Mouse (Mus musculus): ENCODE data around the gene Adamtsl3. TPM values are rescaled to one million over a fixed set of nuclear protein-coding genes. Genes with fewer than 3 reads are reported as not detected.

Adamtsl3 gene
- polyA plus RNA-seq, 1 experiment from 2014 or later: 2.2 TPM

GRCm38 (mm10) chr7:82494220-82494619 lies 158.7 kb downstream of the Adamtsl3 start:
- Histone ChIP-seq H3K27me3 (ENCODE audit: control insufficient read depth, insufficient read depth, low read length) (no peaks in the 10 kb centered on the region), H3K4me1 (replicated peaks; ENCODE audit: control insufficient read depth, insufficient read depth) (no peaks in the 10 kb centered on the region), H3K36me3 (ENCODE audit: control insufficient read depth, insufficient read depth, low read length) (no peaks in the 10 kb centered on the region), H3K9me3 (ENCODE audit: control insufficient read depth, low read length) (no peaks in the 10 kb centered on the region), H3K4me2 (replicated peaks; ENCODE audit: low read depth) (no peak overlapping the region), H3K4me3 (ENCODE audit: low read depth, low read length) (no peak overlapping the region), H3K9ac (ENCODE audit: low read length) (no peak overlapping the region), H3K27ac (replicated peaks) (no peak overlapping the region)
- no peak for TF ChIP-seq CTCF (IDR thresholded peaks at IDR 0.05; ENCODE audit: low read depth)
- no peak for TF ChIP-seq EP300 (optimal IDR thresholded peaks at IDR 0.05)
- no peak for DNase-seq (ENCODE audit: low spot score)
- 78% methylated on average over 2 of the region's 2 CpGs for WGBS
- ATAC-seq (ENCODE audit: low FRiP score, low TSS enrichment): no peak

DNA sequence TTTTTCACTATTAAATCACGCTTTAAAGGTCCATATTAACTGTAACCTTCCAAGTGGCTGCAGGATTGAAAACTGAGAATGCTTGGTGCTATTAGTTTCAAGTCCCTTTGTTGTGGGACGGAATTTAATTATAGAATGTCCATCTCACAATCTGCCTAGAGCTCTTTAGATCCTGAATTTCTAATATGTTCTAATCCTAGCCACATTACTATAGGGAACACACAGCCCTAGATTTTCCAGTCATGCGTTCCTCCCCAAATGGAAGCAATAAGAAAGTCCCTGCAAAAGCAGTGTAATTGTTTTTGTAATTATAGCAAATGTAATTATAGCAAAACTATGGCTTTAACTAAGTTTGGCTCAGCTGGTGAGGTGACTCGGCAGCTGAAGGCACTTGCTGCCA lies 161.6 kb downstream of the Adamtsl3 start:
- DNase-seq (ENCODE audit: low spot score) (no peak), ATAC-seq (ENCODE audit: low FRiP score, low TSS enrichment) (no peak)
- Histone ChIP-seq H3K9ac (ENCODE audit: low read length) (no peak overlapping the region), H3K9me3 (ENCODE audit: control insufficient read depth, low read length) (no peaks in the 10 kb centered on the region), H3K27ac (replicated peaks) (no peak overlapping the region), H3K36me3 (ENCODE audit: control insufficient read depth, insufficient read depth, low read length) (no peaks in the 10 kb centered on the region), H3K4me1 (replicated peaks; ENCODE audit: control insufficient read depth, insufficient read depth) (no peaks in the 10 kb centered on the region), H3K4me3 (ENCODE audit: low read depth, low read length) (no peak overlapping the region), H3K27me3 (ENCODE audit: control insufficient read depth, insufficient read depth, low read length) (no peaks in the 10 kb centered on the region), H3K4me2 (replicated peaks; ENCODE audit: low read depth) (no peak overlapping the region)
- 82% methylated on average over 4 of the region's 4 CpGs for WGBS
- TF ChIP-seq EP300 (optimal IDR thresholded peaks at IDR 0.05): no peak
- TF ChIP-seq CTCF (IDR thresholded peaks at IDR 0.05; ENCODE audit: low read depth): no peak

DNA sequence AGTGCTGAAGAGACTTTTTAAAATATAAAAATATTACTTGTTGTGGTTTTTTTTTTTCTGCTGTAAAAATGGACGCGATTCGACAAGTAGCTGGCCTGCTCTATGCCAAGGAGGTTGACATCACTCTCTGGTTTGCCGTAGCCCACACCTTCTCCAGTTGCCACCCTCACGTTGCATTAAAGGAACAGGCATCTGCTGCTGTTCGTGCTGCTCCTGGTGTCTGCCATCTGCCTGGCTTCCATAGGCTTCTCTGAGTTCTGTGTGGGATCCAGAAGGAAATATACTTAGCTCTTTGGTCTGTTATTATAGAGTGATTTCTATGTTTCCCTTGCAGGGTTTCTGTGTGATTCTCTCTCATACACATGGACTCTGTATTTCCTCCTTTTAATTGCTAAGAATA lies 165.8 kb downstream of the Adamtsl3 start:
- Histone ChIP-seq H3K4me2 (replicated peaks; ENCODE audit: low read depth) (no peak overlapping the region), H3K27ac (replicated peaks) (no peak overlapping the region), H3K9me3 (ENCODE audit: control insufficient read depth, low read length) (no peaks in the 10 kb centered on the region), H3K27me3 (ENCODE audit: control insufficient read depth, insufficient read depth, low read length) (no peaks in the 10 kb centered on the region), H3K9ac (ENCODE audit: low read length) (no peak overlapping the region), H3K4me3 (ENCODE audit: low read depth, low read length) (no peak overlapping the region), H3K4me1 (replicated peaks; ENCODE audit: control insufficient read depth, insufficient read depth) (no peaks in the 10 kb centered on the region), H3K36me3 (ENCODE audit: control insufficient read depth, insufficient read depth, low read length) (no peaks in the 10 kb centered on the region)
- no peak for DNase-seq (ENCODE audit: low spot score)
- WGBS: 79% methylated on average over 6 of the region's 6 CpGs
- ATAC-seq (ENCODE audit: low FRiP score, low TSS enrichment): no peak
- TF ChIP-seq CTCF (IDR thresholded peaks at IDR 0.05; ENCODE audit: low read depth) (no peak), EP300 (optimal IDR thresholded peaks at IDR 0.05) (no peak)

- H3K27ac ChIP-seq (replicated peaks): peak overlapping the region; percentile 53; the same call in 1 of the 2 replicates
- peak; percentile 69; the same call in 1 of the 2 replicates for ATAC-seq (ENCODE audit: low FRiP score, low TSS enrichment)
- H3K27me3 ChIP-seq (ENCODE audit: control insufficient read depth, insufficient read depth, low read length): no peaks in the 10 kb centered on the region
- no peaks in the 10 kb centered on the region for H3K36me3 ChIP-seq (ENCODE audit: control insufficient read depth, insufficient read depth, low read length)
- no peaks in the 10 kb centered on the region for H3K9me3 ChIP-seq (ENCODE audit: control insufficient read depth, low read length)
- H3K4me1 ChIP-seq (replicated peaks; ENCODE audit: control insufficient read depth, insufficient read depth): no peaks in the 10 kb centered on the region
- no peak overlapping the region for H3K4me3 ChIP-seq (ENCODE audit: low read depth, low read length)
- DNase-seq (ENCODE audit: low spot score): no peak
- 36% methylated on average over 5 of the region's 5 CpGs for WGBS
- no peak overlapping the region for H3K9ac ChIP-seq (ENCODE audit: low read length)
- no peak for TF ChIP-seq EP300 (optimal IDR thresholded peaks at IDR 0.05)
- TF ChIP-seq CTCF (IDR thresholded peaks at IDR 0.05; ENCODE audit: low read depth): no peak
- H3K4me2 ChIP-seq (replicated peaks; ENCODE audit: low read depth): no peak overlapping the region
Measured at GRCm38 (mm10) chr7:82502511-82502910, 167.0 kb downstream of the Adamtsl3 start.

DNA sequence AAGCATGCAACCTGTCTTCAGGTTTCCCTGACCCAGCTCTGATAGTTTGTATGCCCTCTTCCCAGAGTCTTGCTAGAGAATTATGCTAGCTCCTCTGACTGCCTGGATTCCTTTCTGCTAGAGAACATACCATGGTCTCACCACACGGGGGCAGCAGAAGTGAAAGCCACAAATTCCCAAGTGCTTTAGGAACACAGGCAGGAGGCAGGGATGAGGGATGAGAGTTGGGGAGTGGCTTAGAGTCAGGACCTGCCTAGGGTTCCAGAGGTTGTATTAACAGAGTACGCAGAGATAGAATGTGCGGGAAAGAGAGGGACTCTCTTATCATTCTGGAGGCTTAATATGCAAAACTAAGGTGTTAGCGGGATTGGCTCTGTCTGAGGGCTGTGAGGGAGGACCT lies 168.6 kb downstream of the Adamtsl3 start:
- Histone ChIP-seq H3K4me3 (ENCODE audit: low read depth, low read length) (no peak overlapping the region), H3K9me3 (ENCODE audit: control insufficient read depth, low read length) (no peaks in the 10 kb centered on the region), H3K27ac (replicated peaks) (no peak overlapping the region), H3K27me3 (ENCODE audit: control insufficient read depth, insufficient read depth, low read length) (no peaks in the 10 kb centered on the region), H3K4me1 (replicated peaks; ENCODE audit: control insufficient read depth, insufficient read depth) (no peaks in the 10 kb centered on the region), H3K36me3 (ENCODE audit: control insufficient read depth, insufficient read depth, low read length) (no peaks in the 10 kb centered on the region), H3K9ac (ENCODE audit: low read length) (no peak overlapping the region), H3K4me2 (replicated peaks; ENCODE audit: low read depth) (no peak overlapping the region)
- 17% methylated on average over 4 of the region's 4 CpGs for WGBS
- TF ChIP-seq CTCF (IDR thresholded peaks at IDR 0.05; ENCODE audit: low read depth): peak; percentile 92
- no peak for TF ChIP-seq EP300 (optimal IDR thresholded peaks at IDR 0.05)
- peak; percentile 32; the same call in 1 of the 2 replicates for ATAC-seq (ENCODE audit: low FRiP score, low TSS enrichment)
- DNase-seq (ENCODE audit: low spot score): peak; percentile 71

DNA sequence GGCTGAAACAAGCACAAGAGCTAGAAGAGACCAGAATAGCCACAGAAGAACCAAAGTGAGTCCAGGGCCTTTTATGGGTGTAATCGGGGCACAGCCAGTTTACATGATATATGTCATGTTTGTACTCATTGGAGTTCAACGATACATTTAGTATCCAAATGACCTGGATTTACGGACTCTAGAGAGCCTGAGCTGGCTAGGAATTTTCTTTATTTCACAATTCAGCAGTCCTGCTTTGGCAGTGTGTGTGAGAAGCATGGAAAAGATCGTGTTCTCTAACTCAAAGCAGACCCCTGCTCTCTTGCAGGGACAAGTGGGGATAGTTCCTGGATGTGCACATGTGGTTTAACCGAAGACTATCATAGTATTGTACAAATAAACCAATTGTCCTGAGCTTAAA lies 195.1 kb downstream of the Adamtsl3 start:
- Histone ChIP-seq H3K9me3 (ENCODE audit: control insufficient read depth, low read length) (no peaks in the 10 kb centered on the region), H3K27ac (replicated peaks) (peak overlapping the region; percentile 45; the same call in 1 of the 2 replicates), H3K4me3 (ENCODE audit: low read depth, low read length) (no peak overlapping the region), H3K36me3 (ENCODE audit: control insufficient read depth, insufficient read depth, low read length) (no peaks in the 10 kb centered on the region), H3K27me3 (ENCODE audit: control insufficient read depth, insufficient read depth, low read length) (no peaks in the 10 kb centered on the region), H3K4me2 (replicated peaks; ENCODE audit: low read depth) (no peak overlapping the region), H3K9ac (ENCODE audit: low read length) (no peak overlapping the region), H3K4me1 (replicated peaks; ENCODE audit: control insufficient read depth, insufficient read depth) (0 out of 2 replicates have a peak, but pooled peaks cover 2% of the 10 kb centered on the region)
- WGBS: 56% methylated on average over 5 of the region's 5 CpGs
- ATAC-seq (ENCODE audit: low FRiP score, low TSS enrichment) (peak; percentile 66; the same call in 1 of the 2 replicates), DNase-seq (ENCODE audit: low spot score) (no peak)
- TF ChIP-seq EP300 (optimal IDR thresholded peaks at IDR 0.05) (no peak), CTCF (IDR thresholded peaks at IDR 0.05; ENCODE audit: low read depth) (no peak)

Measured in stomach, postnatal 0 days (tissue).